Mouse (Mus musculus) adrenal gland, postnatal 14 days (tissue): ENCODE data around the gene Gstt4. TPM values are rescaled to one million over a fixed set of nuclear protein-coding genes. Genes with fewer than 3 reads are reported as not detected.
"Not testable (repeated sequence)": the region's sequence is repeated elsewhere in the genome, so short reads cannot be mapped to it uniquely, and the experiment has no call there.

Experiments used
- DNase-seq: peaks from one replicate; pipeline ENCODE4 v3.0.0; 2021; ENCODE audit warnings: mixed read lengths
- long read RNA-seq, 2 experiments: library from polyadenylated mRNA; stranded (forward); transcript quantifications; one replicate each; pipeline ENCODE4 v2.0.0; 2021
- total RNA-seq: library from RNA; stranded (reverse); gene quantifications from 2 replicates; pipeline ENCODE4 v1.2.3, GENCODE M21; 2021

Gene Gstt4
- total RNA-seq: 0.59 and 0.79 TPM in 2 replicates
- long read RNA-seq, experiment 1, partial matches to known transcripts: 0 of 1 reads
- long read RNA-seq, experiment 1, other reads (novel, unspliced or antisense): 1 of 1 reads
- long read RNA-seq, experiment 2: 0 reads

- no peak for DNase-seq
Observed at GRCm38 (mm10) chr10:75822443-75822842, at the start of gene Gstt4. TSS of gene Gstt4 (minus strand) at chr10:75822543.

DNA sequence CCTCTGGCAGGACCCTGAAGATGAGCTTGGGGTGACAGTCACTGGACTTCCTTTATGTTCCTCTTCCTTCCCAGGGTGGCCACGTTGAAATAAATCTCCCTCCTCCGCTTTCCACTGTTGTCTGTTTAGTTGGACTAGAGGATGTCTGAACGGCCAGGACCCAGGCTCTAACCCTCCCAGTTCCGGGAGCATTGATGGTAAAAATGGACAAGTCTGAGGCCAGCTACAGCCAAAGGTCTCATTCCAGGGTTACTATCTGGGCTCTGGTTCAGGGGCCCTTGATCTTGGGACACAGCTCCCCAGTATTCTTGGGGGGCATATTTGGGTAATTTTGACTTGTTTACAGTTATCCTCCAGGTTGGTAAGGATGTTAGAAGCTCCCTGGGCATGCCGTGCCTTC, 39.2 kb upstream of the Gstt4 start:
- DNase-seq: no peak

DNA sequence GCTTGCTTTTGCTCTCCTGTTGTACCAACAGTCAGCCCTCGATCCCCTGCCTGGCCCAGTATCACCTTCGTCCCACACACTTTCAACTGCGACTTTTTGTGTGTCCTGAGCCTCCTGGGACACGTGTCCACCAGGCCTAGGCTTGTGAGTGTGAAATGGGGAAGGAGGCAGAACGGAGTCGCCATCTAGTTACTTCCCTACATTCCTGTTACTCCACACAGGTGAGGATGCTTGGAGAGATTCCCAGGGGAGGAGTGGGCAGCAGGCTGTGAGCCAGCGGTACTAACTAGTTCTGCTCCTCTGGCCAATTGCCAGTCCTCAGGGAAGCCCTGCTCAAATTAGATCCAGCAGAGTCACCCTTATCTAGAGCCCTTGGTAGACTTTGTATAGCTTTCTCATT, 38.4 kb upstream of the Gstt4 start:
- no peak for DNase-seq

GRCm38 (mm10) chr10:75859786-75860470, 37.6 kb upstream of the Gstt4 start, which contains the start of gene Mif:
TSS of gene Mif (minus strand) at chr10:75860240.
- peak; percentile 94 for DNase-seq

- peak; percentile 53 for DNase-seq
Observed at GRCm38 (mm10) chr10:75859107-75859746, 36.9 kb upstream of the Gstt4 start.

- DNase-seq: no peak
Observed at GRCm38 (mm10) chr10:75857598-75857997, 35.3 kb upstream of the Gstt4 start.

DNA sequence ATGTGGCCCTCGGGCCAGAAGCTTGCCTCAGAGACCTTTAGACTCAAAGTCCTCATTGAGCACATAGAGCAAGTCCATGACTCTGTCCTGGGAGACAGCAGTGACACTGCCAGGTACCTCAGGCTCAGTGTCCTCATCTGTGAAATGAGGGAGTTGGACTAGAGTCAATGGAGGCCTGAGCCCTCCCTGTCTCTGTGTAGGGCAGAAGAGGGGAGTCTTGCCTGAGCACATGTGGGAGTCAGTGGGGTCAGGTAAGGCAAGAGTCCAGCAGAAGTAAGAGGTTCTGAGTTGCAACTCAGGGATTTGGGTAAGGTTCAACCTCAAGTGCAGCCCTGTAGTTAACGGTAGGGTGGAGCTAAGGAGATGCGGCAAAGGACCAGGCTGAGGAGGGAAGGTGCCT, 34.6 kb upstream of the Gstt4 start:
- no peak for DNase-seq

GRCm38 (mm10) chr10:75856155-75856907, 34.0 kb upstream of the Gstt4 start:
- no peak for DNase-seq

- DNase-seq: no peak
Observed at GRCm38 (mm10) chr10:75855416-75855981, 33.2 kb upstream of the Gstt4 start.

GRCm38 (mm10) chr10:75854791-75855190, 32.4 kb upstream of the Gstt4 start:
- DNase-seq: no peak

DNA sequence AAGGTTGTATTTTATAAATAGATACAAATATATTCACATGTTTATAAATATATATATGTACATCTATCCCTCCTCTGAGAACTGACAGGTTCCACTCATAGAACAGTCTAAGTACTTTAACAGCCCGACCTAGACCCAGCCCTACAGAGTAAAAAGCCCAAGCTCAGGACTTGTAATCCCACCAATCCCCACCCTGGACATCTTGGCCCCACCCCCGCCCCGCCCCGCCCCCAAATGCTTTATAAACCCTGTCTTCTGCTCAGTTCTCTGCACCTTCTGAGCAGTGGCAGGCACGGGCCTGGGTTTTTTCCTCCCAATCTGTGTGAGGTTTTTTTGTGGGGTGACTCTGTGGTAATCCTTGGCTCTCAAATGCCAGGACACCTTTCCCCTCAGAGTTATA, 31.8 kb upstream of the Gstt4 start:
- no peak for DNase-seq

- DNase-seq: peak; percentile 91
Observed at GRCm38 (mm10) chr10:75853452-75853851, 31.1 kb upstream of the Gstt4 start.

DNA sequence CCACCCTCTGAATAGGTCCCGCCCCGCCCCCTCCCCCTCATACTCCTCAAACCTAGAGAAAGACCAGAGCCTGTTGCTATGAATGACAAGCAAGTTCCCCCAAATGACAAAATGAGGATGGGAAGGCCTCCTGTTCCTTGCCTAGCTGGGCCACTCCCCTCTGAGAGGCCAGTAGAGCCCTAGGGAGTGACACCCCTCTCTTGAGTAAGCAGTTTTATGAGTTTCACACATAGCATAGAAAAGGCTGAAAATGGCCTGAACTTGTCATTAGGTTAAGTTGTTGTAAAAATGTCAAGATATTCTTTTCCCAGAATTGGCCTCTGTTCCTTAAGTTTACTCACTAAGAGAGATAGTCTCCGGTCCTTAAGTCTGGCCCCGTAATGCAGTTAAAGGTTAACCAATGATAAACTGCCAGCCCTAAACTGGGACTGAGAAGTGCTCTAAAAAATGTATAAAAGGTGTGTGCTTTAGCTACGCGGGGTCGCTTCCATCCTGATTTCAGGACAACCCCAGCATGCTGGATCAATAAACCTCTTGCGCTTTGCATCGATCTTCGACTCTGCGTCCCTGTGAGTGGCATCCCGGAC, 30.3 kb upstream of the Gstt4 start:
- DNase-seq: no peak

- DNase-seq: no peak
Observed at GRCm38 (mm10) chr10:75851681-75852080, 29.3 kb upstream of the Gstt4 start.

- no peak for DNase-seq
Observed at GRCm38 (mm10) chr10:75851076-75851475, 28.7 kb upstream of the Gstt4 start.

DNA sequence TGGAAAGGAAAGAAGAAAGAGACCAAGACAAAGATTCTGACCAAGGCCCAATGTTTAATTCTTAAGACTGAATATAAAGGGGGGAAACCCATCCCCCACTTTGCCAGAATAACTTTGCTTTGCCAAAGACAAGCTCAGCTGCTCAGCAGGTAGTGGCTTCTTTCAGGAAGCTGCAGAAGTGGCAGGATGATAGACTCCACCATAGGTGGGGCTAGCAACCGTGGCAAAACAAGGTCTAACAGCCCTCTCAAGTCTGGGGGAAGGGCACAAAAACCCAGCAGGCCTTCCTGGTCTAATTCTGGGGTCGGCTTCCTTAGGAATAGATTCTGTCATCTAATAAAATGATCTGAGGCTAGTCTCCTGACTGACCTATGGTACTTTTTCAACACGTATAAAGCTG, 26.0 kb upstream of the Gstt4 start:
- no peak for DNase-seq

GRCm38 (mm10) chr10:75845306-75845930, 23.1 kb upstream of the Gstt4 start:
- DNase-seq: no peak

DNA sequence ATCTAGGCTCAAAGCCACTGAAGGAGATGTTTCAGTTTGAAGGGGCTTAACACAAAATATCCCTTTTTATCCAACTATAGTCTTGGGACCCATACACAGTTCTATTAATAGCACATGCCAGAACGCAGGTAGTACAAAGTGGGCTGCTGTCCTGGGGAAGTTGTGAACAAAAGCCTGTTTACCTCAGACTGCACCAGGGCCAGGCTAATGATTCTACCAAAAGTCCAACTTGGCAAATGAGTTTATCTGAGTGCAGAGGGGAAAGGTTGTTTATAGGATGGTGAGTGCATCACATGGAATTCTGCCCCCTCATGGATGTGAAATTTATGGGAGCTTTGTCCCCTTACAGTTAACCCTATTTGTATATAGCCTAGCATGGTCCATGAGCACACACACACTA, 22.5 kb upstream of the Gstt4 start:
- no peak for DNase-seq

- DNase-seq: not testable (repeated sequence)
Observed at GRCm38 (mm10) chr10:75843898-75844297, 21.6 kb upstream of the Gstt4 start.

GRCm38 (mm10) chr10:75839092-75839491, 16.7 kb upstream of the Gstt4 start:
- DNase-seq: no peak

- DNase-seq: peak; percentile 96
Observed at GRCm38 (mm10) chr10:75837248-75837759, 15.0 kb upstream of the Gstt4 start, which contains the start of gene Gstt2. TSS of gene Gstt2 (minus strand) at chr10:75837424.
